Mouse (Mus musculus): ENCODE results near the gene Rb1.

DNA sequence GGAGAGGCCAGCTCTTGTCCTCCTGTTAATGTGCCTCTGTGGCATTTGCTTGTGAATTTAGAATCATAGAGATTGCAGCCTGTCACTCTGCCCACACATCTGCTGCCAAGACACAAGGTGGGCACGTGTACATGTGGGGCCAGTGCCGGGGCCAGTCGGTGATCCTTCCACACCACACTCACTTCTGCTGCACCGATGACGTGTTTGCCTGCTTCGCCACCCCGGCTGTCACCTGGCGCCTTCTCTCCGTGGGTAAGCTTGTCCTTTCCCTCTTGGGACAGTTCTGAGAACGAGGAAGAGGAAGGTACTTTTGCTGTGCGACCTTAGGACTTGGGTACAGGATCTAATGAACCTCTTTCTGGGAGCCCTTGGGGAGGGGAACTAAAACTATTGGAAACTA, 152.0 kb downstream of the Rb1 start:
- TF ChIP-seq CTCF (IDR thresholded peaks at IDR 0.05; ENCODE audit: extremely low read depth, insufficient read length, insufficient replicate concordance, low read depth, low read length) (no peak), POLR2A (IDR thresholded peaks at IDR 0.05; ENCODE audit: low read depth, low read length) (no peak)
